ENCODE assay signal across 9 mouse cellular contexts in genomic region chr3:103852565-103853299, GRCm38 (mm10). TPM values are rescaled to one million over a fixed set of nuclear protein-coding genes. Genes with fewer than 3 reads are reported as not detected.
A peak's percentile ranks its signal among the peaks of the same experiment; 100 is the strongest.
DNase-seq lines count a peak whose midpoint lies in the region; ATAC-seq and TF ChIP-seq lines count a peak whose summit lies in the region.
"Had no signal": no experiment of that assay in that cellular context is flagged by ENCODE, and none has a peak within 500 bp of the region (broad histone marks: within the 10 kb centered on the region; RNA-seq: fewer than 3 reads in every experiment).

No protein-coding gene starts in this region.

- H3K4me3 ChIP-seq in liver, embryonic 11.5 days (ENCODE audit: low read depth, low read length), result no peak overlapping the region
- H3K4me3 ChIP-seq in cerebellum, adult 2 months (replicated peaks; ENCODE audit: insufficient read depth, low read depth, low read length), result peak overlapping the region; percentile 74
- H3K4me3 ChIP-seq in thymus, adult 2 months (ENCODE audit: control insufficient read depth, insufficient read depth, low read length), result no peak overlapping the region

- H3K4me1 ChIP-seq in liver, embryonic 11.5 days (replicated peaks; ENCODE audit: control insufficient read depth, insufficient read depth, low read length), result no peaks in the 10 kb centered on the region
- peaks cover 20% of the 10 kb centered on the region for H3K4me1 ChIP-seq in cerebellum, adult 2 months (ENCODE audit: control insufficient read depth, insufficient read depth, low read length)
- H3K4me1 ChIP-seq in thymus, adult 2 months (replicated peaks; ENCODE audit: control insufficient read depth, insufficient read depth, low read length), result peaks cover 5% of the 10 kb centered on the region

- ATAC-seq in liver, embryonic 11.5 days (replicated peaks; ENCODE audit: low FRiP score), result no peak
- peak; percentile 84 for ATAC-seq in megakaryocyte, adult 5-6 weeks (ENCODE audit: poor library complexity, severe bottlenecking)

- no peaks in the 10 kb centered on the region for H3K27me3 ChIP-seq in liver, embryonic 11.5 days (replicated peaks; ENCODE audit: control insufficient read depth, insufficient read depth, low read length)
- H3K27me3 ChIP-seq in cerebellum, adult 2 months (ENCODE audit: control insufficient read depth, insufficient read depth, low read length), result no peaks in the 10 kb centered on the region
- H3K27me3 ChIP-seq in thymus, adult 2 months (ENCODE audit: control insufficient read depth, insufficient read depth, low read length), result no peaks in the 10 kb centered on the region

- H3K4me2 ChIP-seq in liver, embryonic 11.5 days, result no peak overlapping the region

- H3K9ac ChIP-seq in liver, embryonic 11.5 days (ENCODE audit: low read depth, low read length), result no peak overlapping the region

- no peak for TF ChIP-seq POLR2A in cerebellum, adult 2 months (IDR thresholded peaks at IDR 0.05; ENCODE audit: borderline replicate concordance, insufficient read depth, low read length)
- TF ChIP-seq POLR2A in thymus, adult 2 months (IDR thresholded peaks at IDR 0.05; ENCODE audit: control insufficient read depth, extremely low read depth, insufficient read depth, low read length, poor library complexity), result no peak

- DNase-seq in liver, result peak; percentile 51
- DNase-seq in liver, embryonic 11.5 days (ENCODE audit: low spot score), result no peak
- DNase-seq in T-cell, adult 2 months (ENCODE audit: low spot score), result peak; percentile 84
- peak; percentile 80 to 90 for DNase-seq in cerebellum, adult 2 months
- DNase-seq in induced T-regulatory cell, adult 2 months (ENCODE audit: low read depth), result peak; percentile 97
- peak; percentile 90 for DNase-seq in thymus, adult 2 months
- no peak for DNase-seq in urinary bladder, adult 2 months (ENCODE audit: low spot score)

- TF ChIP-seq CTCF in cerebellum, adult 2 months (IDR thresholded peaks at IDR 0.05; ENCODE audit: borderline replicate concordance, insufficient read depth, low read depth, low read length), result peak; percentile 63; the same call in 1 of the 2 replicates
- TF ChIP-seq CTCF in thymus, adult 2 months (IDR thresholded peaks at IDR 0.05; ENCODE audit: borderline replicate concordance, control insufficient read depth, extremely low read depth, insufficient read depth, low read length, poor library complexity), result no peak

- H3K36me3 ChIP-seq in liver, embryonic 11.5 days (ENCODE audit: control insufficient read depth, insufficient read depth, low read length), result no peaks in the 10 kb centered on the region
- H3K36me3 ChIP-seq in thymus, adult 2 months (ENCODE audit: control insufficient read depth, insufficient read depth, low read length), result no peaks in the 10 kb centered on the region

- WGBS in liver, embryonic 11.5 days, result 69% methylated on average over 3 of the region's 3 CpGs
- 8% methylated on average over 3 of the region's 3 CpGs for WGBS in cerebellum, adult 2 months
- 14% methylated on average over 3 of the region's 3 CpGs for WGBS in thymus, adult 2 months

- no peaks in the 10 kb centered on the region for H3K9me3 ChIP-seq in liver, embryonic 11.5 days (ENCODE audit: control insufficient read depth, low read length)

- no peak overlapping the region for H3K27ac ChIP-seq in liver, embryonic 11.5 days (ENCODE audit: low read depth, low read length)
- peak overlapping the region; percentile 96; the same call in 1 of the 2 replicates for H3K27ac ChIP-seq in cerebellum, adult 2 months (ENCODE audit: insufficient read depth, low read length)
- peak overlapping the region; percentile 5; the same call in 1 of the 2 replicates for H3K27ac ChIP-seq in thymus, adult 2 months (ENCODE audit: control insufficient read depth, insufficient read depth, low read length)

RNA-seq across cellular contexts. Expression of gene Ptpn22, which starts 6.9 kb away (rescaled TPM):
- 0.96 and 1.7 TPM in 2 replicates for polyA plus RNA-seq in liver, embryonic 11.5 days (2014; fragmentation: Nextera tagmentation; extraction: Ambion mirVana)
- polyA plus RNA-seq in cerebellum, adult 2 months (2012; rRNA removed), result 34.7 and 39.4 TPM in 2 replicates
- total RNA-seq in megakaryocyte, adult 5-6 weeks (2015), result 140 and 154 TPM in 2 replicates
- total RNA-seq in megakaryocyte, adult 5-6 weeks (2017), result 84.6 and 105 TPM in 2 replicates
- 60.4 and 68.3 TPM in 2 replicates for polyA plus RNA-seq in thymus, adult 2 months (2012; rRNA removed)
- 1.6 and 1.7 TPM in 2 replicates for polyA plus RNA-seq in urinary bladder, adult 2 months (2012; rRNA removed)

RNA-seq across cellular contexts. Expression of gene Bcl2l15, which starts 20.3 kb away (rescaled TPM):
- 0.63 and 1.2 TPM in 2 replicates for polyA plus RNA-seq in liver, embryonic 11.5 days (2014; fragmentation: Nextera tagmentation; extraction: Ambion mirVana)
- 91.7 and 98.7 TPM in 2 replicates for polyA plus RNA-seq in cerebellum, adult 2 months (2012; rRNA removed)
- 0.30 and 0.76 TPM in 2 replicates for total RNA-seq in megakaryocyte, adult 5-6 weeks (2015)
- total RNA-seq in megakaryocyte, adult 5-6 weeks (2017), result 0.22 and 2.5 TPM in 2 replicates
- 0.37 and 0.84 TPM in 2 replicates for polyA plus RNA-seq in thymus, adult 2 months (2012; rRNA removed)
- 0.18 and 0.19 TPM in 2 replicates for polyA plus RNA-seq in urinary bladder, adult 2 months (2012; rRNA removed)
- polyA plus RNA-seq: neural tube, embryonic 11.5 days had no signal

RNA-seq across cellular contexts. Expression of gene Gm43064, which starts 43.4 kb away (rescaled TPM):
- 0.75 TPM in 1 of 2 replicates, not detected in the other for polyA plus RNA-seq in liver, embryonic 11.5 days (2014; fragmentation: Nextera tagmentation; extraction: Ambion mirVana)
- 0.33 and 0.49 TPM in 2 replicates for polyA plus RNA-seq in cerebellum, adult 2 months (2012; rRNA removed)
- total RNA-seq in megakaryocyte, adult 5-6 weeks (2015), result 0.32 and 0.45 TPM in 2 replicates
- total RNA-seq in megakaryocyte, adult 5-6 weeks (2017), result not detected in 2 replicates
- 1.2 and 2.7 TPM in 2 replicates for polyA plus RNA-seq in thymus, adult 2 months (2012; rRNA removed)
- polyA plus RNA-seq in urinary bladder, adult 2 months (2012; rRNA removed), result 0.06 and 0.34 TPM in 2 replicates

RNA-seq across cellular contexts. Expression of gene Ap4b1, which starts 43.4 kb away (rescaled TPM):
- 20.8 and 23.9 TPM in 2 replicates for polyA plus RNA-seq in liver, embryonic 11.5 days (2014; fragmentation: Nextera tagmentation; extraction: Ambion mirVana)
- polyA plus RNA-seq in cerebellum, adult 2 months (2012; rRNA removed), result 19.2 and 23.2 TPM in 2 replicates
- total RNA-seq in megakaryocyte, adult 5-6 weeks (2015), result 19.2 and 20.2 TPM in 2 replicates
- 17.8 TPM in 2 replicates for total RNA-seq in megakaryocyte, adult 5-6 weeks (2017)
- polyA plus RNA-seq in thymus, adult 2 months (2012; rRNA removed), result 24.0 and 24.4 TPM in 2 replicates
- polyA plus RNA-seq in urinary bladder, adult 2 months (2012; rRNA removed), result 20.5 and 22.3 TPM in 2 replicates

RNA-seq across cellular contexts. Expression of gene Dclre1b, which starts 43.5 kb away (rescaled TPM):
- polyA plus RNA-seq in liver, embryonic 11.5 days (2014; fragmentation: Nextera tagmentation; extraction: Ambion mirVana), result 35.1 and 36.8 TPM in 2 replicates
- 8.5 and 11.3 TPM in 2 replicates for polyA plus RNA-seq in cerebellum, adult 2 months (2012; rRNA removed)
- 33.1 and 37.1 TPM in 2 replicates for total RNA-seq in megakaryocyte, adult 5-6 weeks (2015)
- 23.4 and 24.5 TPM in 2 replicates for total RNA-seq in megakaryocyte, adult 5-6 weeks (2017)
- polyA plus RNA-seq in thymus, adult 2 months (2012; rRNA removed), result 38.1 and 44.3 TPM in 2 replicates
- polyA plus RNA-seq in urinary bladder, adult 2 months (2012; rRNA removed), result 7.5 and 8.1 TPM in 2 replicates

Comparison
In these comparisons a context has a peak if more than half of its experiments do, and no peak if none do; other contexts are left out.
1. DNase-seq: peak in liver (single experiment), T-cell, adult 2 months (single experiment), cerebellum, adult 2 months (2 of 2), induced T-regulatory cell, adult 2 months (single experiment) and thymus, adult 2 months (single experiment); none in liver, embryonic 11.5 days (single experiment) and urinary bladder, adult 2 months (single experiment).
2. RNA of gene Ptpn22, which starts 6.9 kb away (polyA plus RNA-seq): 60.4 to 68.3 TPM in thymus, adult 2 months and 34.7 to 39.4 TPM in cerebellum, adult 2 months; 1.6 to 1.7 TPM in urinary bladder, adult 2 months and 0.96 to 1.7 TPM in liver, embryonic 11.5 days; every median in the first group is over 10 times any median in the second.
3. RNA of gene Bcl2l15, which starts 20.3 kb away (polyA plus RNA-seq): 91.7 to 98.7 TPM in cerebellum, adult 2 months; 0.37 to 0.84 TPM in thymus, adult 2 months, 0.63 to 1.2 TPM in liver, embryonic 11.5 days and 0.18 to 0.19 TPM in urinary bladder, adult 2 months; every median in the first group is over 10 times any median in the second.